Mouse (Mus musculus): Measurements from ENCODE around the gene Olfr561. TPM values are rescaled to one million over a fixed set of nuclear protein-coding genes. Genes with fewer than 3 reads are reported as not detected.

The Olfr561 gene
- not detected in 2 replicates for total RNA-seq (2015)
- total RNA-seq (2017), result not detected in 2 replicates

DNA sequence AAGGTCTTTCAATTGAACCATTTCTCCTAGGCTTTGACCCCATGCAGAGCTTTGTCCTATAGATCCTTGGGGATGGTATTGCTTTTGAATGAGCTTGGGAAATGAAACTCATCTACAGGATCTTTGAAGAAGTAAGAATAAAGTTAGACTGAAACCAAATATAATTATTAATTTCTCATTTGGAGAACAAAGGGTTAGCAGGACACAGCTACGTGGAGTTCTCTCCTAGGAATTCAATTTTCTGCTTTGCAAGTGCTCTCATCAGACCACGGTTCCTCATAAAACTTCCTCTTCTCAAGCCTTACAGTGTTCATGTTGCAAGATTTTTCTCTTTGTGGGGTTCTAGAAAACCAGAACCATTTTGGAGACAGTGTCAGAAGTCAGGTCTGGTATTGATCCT lies at the start of gene Olfr561:
Olfr561 (plus strand) TSS at position 301 of the 400 bp plus-strand sequence.
- ATAC-seq (replicated peaks; ENCODE audit: poor library complexity), result no peak

DNA sequence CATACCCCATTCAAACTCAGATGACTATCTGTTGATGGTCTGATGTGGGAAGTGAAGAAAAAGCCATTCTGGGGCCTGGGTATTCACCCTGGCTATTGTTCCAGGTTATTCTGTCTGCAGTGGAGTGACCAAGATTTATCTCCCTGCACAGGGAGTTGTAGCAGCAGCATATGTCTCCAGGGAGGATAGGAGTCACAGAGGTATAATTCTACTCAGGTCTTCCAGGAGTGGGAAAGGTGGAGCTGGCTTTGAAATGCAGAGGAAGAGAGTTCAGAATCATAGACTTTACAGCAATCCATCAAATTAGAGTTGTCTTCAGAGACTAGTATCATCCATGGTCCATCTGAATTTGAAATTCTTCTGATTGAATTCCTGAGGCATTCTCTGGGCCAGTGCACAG lies 43.6 kb upstream of the Olfr561 start, which contains the start of gene Olfr559:
Olfr559 (minus strand) TSS at position 101 of the 400 bp plus-strand sequence.
- no peak for ATAC-seq (replicated peaks; ENCODE audit: poor library complexity)

DNA sequence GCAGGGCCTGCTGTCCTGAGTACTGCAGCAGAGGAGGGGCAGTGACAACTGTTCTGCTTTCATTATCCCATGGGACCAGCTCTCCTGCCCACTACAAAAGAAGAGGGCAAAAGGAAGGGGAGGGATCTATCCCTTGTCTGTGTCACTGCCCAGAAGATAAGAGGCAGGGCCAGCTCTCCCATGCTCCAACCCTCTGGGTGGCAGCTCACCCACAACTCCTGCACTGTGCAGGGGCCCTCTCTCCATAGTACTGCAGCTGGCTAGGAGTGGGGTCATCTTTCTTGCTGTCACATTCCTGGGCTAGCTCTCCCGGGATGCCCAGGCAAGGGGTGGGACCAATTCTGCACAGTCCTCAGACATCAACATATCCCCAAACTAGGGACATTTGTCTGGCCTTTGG lies 37.2 kb upstream of the Olfr561 start:
- no peak for ATAC-seq (replicated peaks; ENCODE audit: poor library complexity)

DNA sequence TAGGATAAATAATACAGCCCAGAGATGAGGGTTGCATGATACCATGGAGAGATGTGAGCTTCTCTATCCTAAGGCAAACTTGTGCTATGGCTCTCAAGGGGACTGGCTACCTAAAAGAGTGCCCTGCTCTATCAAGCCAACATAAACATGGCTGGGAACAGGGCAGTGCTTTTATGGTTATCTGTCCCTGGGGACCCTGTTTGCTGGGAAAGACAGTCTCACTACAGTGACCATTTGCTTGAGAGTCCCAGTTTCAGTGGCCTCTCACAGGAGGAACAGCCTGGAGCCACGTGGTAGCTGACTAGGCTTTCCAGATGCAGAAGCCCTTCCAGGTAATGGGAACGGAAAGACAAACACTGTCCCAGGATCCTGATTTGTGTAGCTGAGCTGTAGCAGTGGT lies 33.3 kb upstream of the Olfr561 start:
- ATAC-seq (replicated peaks; ENCODE audit: poor library complexity), result no peak

DNA sequence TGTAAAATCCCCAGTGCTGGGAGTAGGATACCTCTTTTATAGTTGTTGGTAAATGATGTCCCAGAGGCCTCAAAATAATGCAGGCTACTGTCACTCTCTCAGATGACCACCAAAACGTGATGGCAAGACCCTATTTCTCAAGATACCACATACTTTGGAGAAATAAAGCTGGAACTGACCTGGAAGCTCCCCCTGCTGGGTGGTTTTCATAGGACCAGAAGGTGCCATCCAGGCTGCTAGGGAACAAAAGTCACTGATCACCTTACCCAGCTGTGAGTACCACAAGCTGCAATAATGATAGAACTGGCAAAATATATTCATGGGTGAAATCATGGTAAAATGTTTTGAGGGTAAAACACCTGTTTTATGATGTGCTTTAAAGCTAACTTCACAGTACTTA lies 18.9 kb upstream of the Olfr561 start:
- ATAC-seq (replicated peaks; ENCODE audit: poor library complexity), result peak; percentile 66

DNA sequence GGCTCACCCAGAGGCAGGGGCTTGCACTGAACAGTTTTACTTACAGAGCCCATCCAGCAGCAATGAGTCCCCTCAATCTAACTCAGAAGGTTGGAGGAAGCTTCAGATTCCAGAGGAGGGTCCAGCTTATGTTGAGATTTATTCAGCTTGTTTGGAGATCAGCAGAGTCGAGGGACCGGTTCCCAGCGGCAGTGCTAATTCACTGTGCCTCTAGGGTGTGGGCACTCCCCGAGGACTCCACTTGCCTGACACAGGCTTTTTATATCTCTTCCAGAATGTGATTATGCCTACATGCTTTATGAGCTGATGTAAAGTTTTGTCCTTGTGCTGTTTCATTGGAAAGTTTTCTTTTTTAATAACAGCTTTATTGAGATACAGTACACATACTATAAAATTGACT lies 11.8 kb upstream of the Olfr561 start, which contains the start of the genes Olfr560 and Olfr78:
Olfr560 (minus strand) TSS at position 101 of the 400 bp plus-strand sequence.
Olfr78 (minus strand) TSS at position 206 of the 400 bp plus-strand sequence.
- ATAC-seq (replicated peaks; ENCODE audit: poor library complexity), result no peak

DNA sequence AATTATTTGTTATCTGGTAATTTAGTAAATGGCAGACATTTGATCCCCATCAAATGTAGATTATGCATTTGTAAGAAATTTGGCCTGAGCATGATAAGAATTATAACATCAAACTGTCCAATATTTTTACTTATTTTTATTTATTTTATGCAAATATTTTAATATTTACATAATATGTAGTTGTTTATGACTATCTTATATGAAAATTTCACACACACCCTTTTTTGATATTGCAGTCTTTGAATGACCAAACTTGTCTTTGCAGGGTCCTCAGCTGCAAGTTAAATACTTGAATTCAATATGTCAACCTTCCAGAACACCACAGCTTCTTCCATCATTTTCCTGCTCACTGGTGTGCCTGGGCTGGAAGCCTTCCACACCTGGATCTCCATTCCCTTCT lies 32.2 kb downstream of the Olfr561 start, which contains the start of gene Olfr564:
Olfr564 (plus strand) TSS at position 301 of the 400 bp plus-strand sequence.
- ATAC-seq (replicated peaks; ENCODE audit: poor library complexity), result no peak

Other genes with a start within 250 kb of the Olfr561 start
Only the 30 nearest of the 31 such genes appear.
- not detected in 2 replicates for gene Olfr548-ps1, start 230.3 kb upstream of the Olfr561 start, total RNA-seq (2015)
- gene Olfr548-ps1, start 230.3 kb upstream of the Olfr561 start, total RNA-seq (2017), result not detected in 2 replicates
- gene Olfr549, start 221.4 kb upstream of the Olfr561 start, total RNA-seq (2015), result not detected in 2 replicates
- gene Olfr549, start 221.4 kb upstream of the Olfr561 start, total RNA-seq (2017), result not detected in 2 replicates
- gene Trim21, start 205.7 kb upstream of the Olfr561 start, total RNA-seq (2015), result 7.4 and 11.5 TPM in 2 replicates
- 29.3 and 45.8 TPM in 2 replicates for gene Trim21, start 205.7 kb upstream of the Olfr561 start, total RNA-seq (2017)
- 0.27 TPM in 1 of 2 replicates, not detected in the other for gene Olfr550, start 199.8 kb upstream of the Olfr561 start, total RNA-seq (2015)
- not detected in 2 replicates for gene Olfr550, start 199.8 kb upstream of the Olfr561 start, total RNA-seq (2017)
- not detected in 2 replicates for gene Olfr551, start 179.3 kb upstream of the Olfr561 start, total RNA-seq (2015)
- gene Olfr551, start 179.3 kb upstream of the Olfr561 start, total RNA-seq (2017), result not detected in 2 replicates
- 0.10 TPM in 1 of 2 replicates, not detected in the other for gene Olfr552, start 173.5 kb upstream of the Olfr561 start, total RNA-seq (2015)
- not detected in 2 replicates for gene Olfr552, start 173.5 kb upstream of the Olfr561 start, total RNA-seq (2017)
- not detected in 2 replicates for gene Olfr553, start 153.0 kb upstream of the Olfr561 start, total RNA-seq (2015)
- gene Olfr553, start 153.0 kb upstream of the Olfr561 start, total RNA-seq (2017), result not detected in 2 replicates
- not detected in 2 replicates for gene Olfr554, start 132.8 kb upstream of the Olfr561 start, total RNA-seq (2015)
- gene Olfr554, start 132.8 kb upstream of the Olfr561 start, total RNA-seq (2017), result not detected in 2 replicates
- gene Olfr555, start 112.4 kb upstream of the Olfr561 start, total RNA-seq (2015), result not detected in 2 replicates
- not detected in 2 replicates for gene Olfr555, start 112.4 kb upstream of the Olfr561 start, total RNA-seq (2017)
- not detected in 2 replicates for gene Olfr556, start 106.3 kb upstream of the Olfr561 start, total RNA-seq (2015)
- not detected in 2 replicates for gene Olfr556, start 106.3 kb upstream of the Olfr561 start, total RNA-seq (2017)
- 6.1 and 6.4 TPM in 2 replicates for gene Trim68, start 83.9 kb upstream of the Olfr561 start, total RNA-seq (2015)
- 4.8 and 5.6 TPM in 2 replicates for gene Trim68, start 83.9 kb upstream of the Olfr561 start, total RNA-seq (2017)
- not detected in 2 replicates for gene Olfr557, start 75.3 kb upstream of the Olfr561 start, total RNA-seq (2015)
- 0.24 TPM in 1 of 2 replicates, not detected in the other for gene Olfr557, start 75.3 kb upstream of the Olfr561 start, total RNA-seq (2017)
- gene Olfr558, start 69.0 kb upstream of the Olfr561 start, total RNA-seq (2015), result not detected in 2 replicates
- gene Olfr558, start 69.0 kb upstream of the Olfr561 start, total RNA-seq (2017), result not detected in 2 replicates
- gene Olfr33, start 52.2 kb upstream of the Olfr561 start, total RNA-seq (2015), result not detected in 2 replicates
- gene Olfr33, start 52.2 kb upstream of the Olfr561 start, total RNA-seq (2017), result not detected in 2 replicates
- not detected in 2 replicates for gene Olfr559, start 43.7 kb upstream of the Olfr561 start, total RNA-seq (2015)
- not detected in 2 replicates for gene Olfr559, start 43.7 kb upstream of the Olfr561 start, total RNA-seq (2017)
- not detected in 2 replicates for gene Olfr560, start 11.9 kb upstream of the Olfr561 start, total RNA-seq (2015)
- gene Olfr560, start 11.9 kb upstream of the Olfr561 start, total RNA-seq (2017), result not detected in 2 replicates
- gene Olfr78, start 11.8 kb upstream of the Olfr561 start, total RNA-seq (2015), result not detected in 2 replicates
- not detected in 2 replicates for gene Olfr78, start 11.8 kb upstream of the Olfr561 start, total RNA-seq (2017)
- gene Olfr564, start 32.3 kb downstream of the Olfr561 start, total RNA-seq (2015), result not detected in 2 replicates
- not detected in 2 replicates for gene Olfr564, start 32.3 kb downstream of the Olfr561 start, total RNA-seq (2017)
- not detected in 2 replicates for gene Olfr566, start 87.5 kb downstream of the Olfr561 start, total RNA-seq (2015)
- gene Olfr566, start 87.5 kb downstream of the Olfr561 start, total RNA-seq (2017), result not detected in 2 replicates
- not detected in 2 replicates for gene Olfr568, start 105.9 kb downstream of the Olfr561 start, total RNA-seq (2015)
- gene Olfr568, start 105.9 kb downstream of the Olfr561 start, total RNA-seq (2017), result not detected in 2 replicates
- gene Olfr569, start 119.7 kb downstream of the Olfr561 start, total RNA-seq (2015), result not detected in 2 replicates
- not detected in 2 replicates for gene Olfr569, start 119.7 kb downstream of the Olfr561 start, total RNA-seq (2017)
- not detected in 2 replicates for gene Olfr570, start 123.4 kb downstream of the Olfr561 start, total RNA-seq (2015)
- gene Olfr570, start 123.4 kb downstream of the Olfr561 start, total RNA-seq (2017), result not detected in 2 replicates
- gene Olfr571, start 146.3 kb downstream of the Olfr561 start, total RNA-seq (2015), result not detected in 2 replicates
- not detected in 2 replicates for gene Olfr571, start 146.3 kb downstream of the Olfr561 start, total RNA-seq (2017)
- not detected in 2 replicates for gene Olfr572, start 153.2 kb downstream of the Olfr561 start, total RNA-seq (2015)
- not detected in 2 replicates for gene Olfr572, start 153.2 kb downstream of the Olfr561 start, total RNA-seq (2017)
- not detected in 2 replicates for gene Olfr573-ps1, start 171.4 kb downstream of the Olfr561 start, total RNA-seq (2015)
- gene Olfr573-ps1, start 171.4 kb downstream of the Olfr561 start, total RNA-seq (2017), result not detected in 2 replicates
- not detected in 2 replicates for gene Olfr574, start 177.2 kb downstream of the Olfr561 start, total RNA-seq (2015)
- gene Olfr574, start 177.2 kb downstream of the Olfr561 start, total RNA-seq (2017), result not detected in 2 replicates
- not detected in 2 replicates for gene Olfr575, start 187.6 kb downstream of the Olfr561 start, total RNA-seq (2015)
- not detected in 2 replicates for gene Olfr575, start 187.6 kb downstream of the Olfr561 start, total RNA-seq (2017)
- gene Olfr576, start 191.4 kb downstream of the Olfr561 start, total RNA-seq (2015), result not detected in 2 replicates
- not detected in 2 replicates for gene Olfr576, start 191.4 kb downstream of the Olfr561 start, total RNA-seq (2017)
- not detected in 2 replicates for gene Olfr577, start 204.7 kb downstream of the Olfr561 start, total RNA-seq (2015)
- gene Olfr577, start 204.7 kb downstream of the Olfr561 start, total RNA-seq (2017), result not detected in 2 replicates
- not detected in 2 replicates for gene Olfr578, start 218.1 kb downstream of the Olfr561 start, total RNA-seq (2015)
- gene Olfr578, start 218.1 kb downstream of the Olfr561 start, total RNA-seq (2017), result not detected in 2 replicates

Data from megakaryocyte progenitor cell, adult 5-6 weeks (primary cell).